13 mouse cellular contexts compared by ENCODE assay signal in genomic region chr15:102016096-102016495, GRCm38 (mm10). TPM values are rescaled to one million over a fixed set of nuclear protein-coding genes. Genes with fewer than 3 reads are reported as not detected.
A peak's percentile ranks its signal among the peaks of the same experiment; 100 is the strongest.
DNase-seq lines count a peak whose midpoint lies in the region; ATAC-seq lines count a peak whose summit lies in the region.
"Had no signal": no experiment of that assay in that cellular context is flagged by ENCODE, and none has a peak within 500 bp of the region (broad histone marks: within the 10 kb centered on the region; RNA-seq: fewer than 3 reads in every experiment).

No protein-coding gene starts in this region.

- no peak for ATAC-seq in hindbrain, embryonic 14.5 days (ENCODE audit: low FRiP score)
- ATAC-seq in intestine, embryonic 16.5 days: peak; percentile 87
- ATAC-seq in megakaryocyte, adult 5-6 weeks (ENCODE audit: poor library complexity, severe bottlenecking): no peak
- ATAC-seq: midbrain, embryonic 16.5 days had no signal

- 0 out of 2 replicates have a peak, but pooled peaks cover 3% of the 10 kb centered on the region for H3K27me3 ChIP-seq in hindbrain, embryonic 10.5 days (ENCODE audit: insufficient read depth, poor library complexity, severe bottlenecking)
- no peaks in the 10 kb centered on the region for H3K27me3 ChIP-seq in hindbrain, embryonic 14.5 days (ENCODE audit: control insufficient read depth, insufficient read depth, low read length)
- no peaks in the 10 kb centered on the region for H3K27me3 ChIP-seq in intestine, embryonic 16.5 days (replicated peaks; ENCODE audit: control insufficient read depth, insufficient read depth, low read length)

- no peaks in the 10 kb centered on the region for H3K36me3 ChIP-seq in hindbrain, embryonic 10.5 days
- H3K36me3 ChIP-seq in hindbrain, embryonic 14.5 days (replicated peaks; ENCODE audit: control insufficient read depth, insufficient read depth): no peaks in the 10 kb centered on the region
- H3K36me3 ChIP-seq in intestine, embryonic 16.5 days (ENCODE audit: control insufficient read depth, insufficient read depth, low read length): no peaks in the 10 kb centered on the region

- WGBS in hindbrain, embryonic 10.5 days: 56% methylated on average over 3 of the region's 3 CpGs
- WGBS in hindbrain, embryonic 14.5 days: 44% methylated on average over 3 of the region's 3 CpGs
- 11% methylated on average over 3 of the region's 3 CpGs for WGBS in intestine, embryonic 16.5 days

- H3K27ac ChIP-seq in hindbrain, embryonic 10.5 days: peak overlapping the region; percentile 67
- H3K27ac ChIP-seq in hindbrain, embryonic 14.5 days: no peak overlapping the region
- H3K27ac ChIP-seq in intestine, embryonic 16.5 days (ENCODE audit: low read length): peak overlapping the region; percentile 98
- H3K27ac ChIP-seq: liver, embryonic 14.5 days had no signal

- no peak overlapping the region for H3K4me2 ChIP-seq in hindbrain, embryonic 14.5 days (replicated peaks)
- peak overlapping the region; percentile 36 for H3K4me2 ChIP-seq in intestine, embryonic 16.5 days (ENCODE audit: low read depth, low read length)

- H3K9me3 ChIP-seq in hindbrain, embryonic 10.5 days: no peaks in the 10 kb centered on the region
- no peaks in the 10 kb centered on the region for H3K9me3 ChIP-seq in hindbrain, embryonic 14.5 days (ENCODE audit: control insufficient read depth, low read length)
- H3K9me3 ChIP-seq in intestine, embryonic 16.5 days (ENCODE audit: control insufficient read depth, low read length): no peaks in the 10 kb centered on the region

- H3K4me1 ChIP-seq in hindbrain, embryonic 10.5 days (replicated peaks): peaks cover 30% of the 10 kb centered on the region
- H3K4me1 ChIP-seq in hindbrain, embryonic 14.5 days (replicated peaks; ENCODE audit: control insufficient read depth, insufficient read depth, low read length): peaks cover 8% of the 10 kb centered on the region; the same call in 1 of the 2 replicates
- H3K4me1 ChIP-seq in intestine, embryonic 16.5 days (ENCODE audit: control insufficient read depth, insufficient read depth, low read length): peaks cover 39% of the 10 kb centered on the region

- DNase-seq in adrenal gland, adult (ENCODE audit: inconsistent age in 2 of 2, low spot score in 1 of 2): peak; percentile 45 to 55
- no peak for DNase-seq in adrenal gland, postnatal 25 days
- no peak for DNase-seq in hindbrain, embryonic 10.5 days (ENCODE audit: low spot score)
- DNase-seq in hindbrain, embryonic 14.5 days (ENCODE audit: low spot score): no peak
- DNase-seq in 3134 (ENCODE audit: extremely low read depth, insufficient read length, low spot score): peak; percentile 77
- DNase-seq in cerebellum, postnatal 36 days: no peak
- DNase-seq: layer of hippocampus, postnatal 36 days; thymus, postnatal 25 days had no signal

- no peak overlapping the region for H3K4me3 ChIP-seq in hindbrain, embryonic 10.5 days
- H3K4me3 ChIP-seq in hindbrain, embryonic 14.5 days (replicated peaks; ENCODE audit: low read length): no peak overlapping the region
- no peak overlapping the region for H3K4me3 ChIP-seq in intestine, embryonic 16.5 days (ENCODE audit: low read length)

- H3K9ac ChIP-seq in hindbrain, embryonic 14.5 days: no peak overlapping the region
- peak overlapping the region; percentile 55 for H3K9ac ChIP-seq in intestine, embryonic 16.5 days (ENCODE audit: low read depth, low read length)
- H3K9ac ChIP-seq: liver, embryonic 14.5 days had no signal

RNA-seq across cellular contexts. Expression of gene Krt8, which starts 11.8 kb away (rescaled TPM):
- total RNA-seq in adrenal gland, postnatal 25 days (2021): 0.36 and 1.00 TPM in 2 replicates
- polyA plus RNA-seq in hindbrain, embryonic 10.5 days (2016; fragmentation: Nextera tagmentation; extraction: Ambion mirVana): 43.1 and 55.5 TPM in 2 replicates
- polyA plus RNA-seq in hindbrain, embryonic 14.5 days (2014; fragmentation: Nextera tagmentation; extraction: Ambion mirVana): 4.1 and 6.8 TPM in 2 replicates
- polyA plus RNA-seq in intestine, embryonic 16.5 days (2015; fragmentation: Nextera tagmentation; extraction: Ambion mirVana): 1,017 and 1,065 TPM in 2 replicates
- not detected in 2 replicates for total RNA-seq in megakaryocyte, adult 5-6 weeks (2015)
- total RNA-seq in megakaryocyte, adult 5-6 weeks (2017): not detected in 2 replicates
- total RNA-seq: common myeloid progenitor, adult 5-6 weeks had no signal

RNA-seq across cellular contexts. Expression of gene Krt18, which starts 11.9 kb away (rescaled TPM):
- 1.5 and 1.8 TPM in 2 replicates for total RNA-seq in adrenal gland, postnatal 25 days (2021)
- 38.6 and 53.5 TPM in 2 replicates for polyA plus RNA-seq in hindbrain, embryonic 10.5 days (2016; fragmentation: Nextera tagmentation; extraction: Ambion mirVana)
- polyA plus RNA-seq in hindbrain, embryonic 14.5 days (2014; fragmentation: Nextera tagmentation; extraction: Ambion mirVana): 8.6 and 15.7 TPM in 2 replicates
- polyA plus RNA-seq in intestine, embryonic 16.5 days (2015; fragmentation: Nextera tagmentation; extraction: Ambion mirVana): 353 and 370 TPM in 2 replicates
- total RNA-seq in megakaryocyte, adult 5-6 weeks (2015): 0.22 and 0.23 TPM in 2 replicates
- 0.89 and 1.7 TPM in 2 replicates for total RNA-seq in megakaryocyte, adult 5-6 weeks (2017)

RNA-seq across cellular contexts. Expression of gene Eif4b, which starts 57.5 kb away (rescaled TPM):
- total RNA-seq in adrenal gland, postnatal 25 days (2021): 244 and 270 TPM in 2 replicates
- polyA plus RNA-seq in hindbrain, embryonic 10.5 days (2016; fragmentation: Nextera tagmentation; extraction: Ambion mirVana): 80.4 and 122 TPM in 2 replicates
- polyA plus RNA-seq in hindbrain, embryonic 14.5 days (2014; fragmentation: Nextera tagmentation; extraction: Ambion mirVana): 83.6 and 93.2 TPM in 2 replicates
- 112 and 117 TPM in 2 replicates for polyA plus RNA-seq in intestine, embryonic 16.5 days (2015; fragmentation: Nextera tagmentation; extraction: Ambion mirVana)
- 78.2 and 82.3 TPM in 2 replicates for total RNA-seq in megakaryocyte, adult 5-6 weeks (2015)
- total RNA-seq in megakaryocyte, adult 5-6 weeks (2017): 199 and 204 TPM in 2 replicates

Comparison
In these comparisons a context has a peak if more than half of its experiments do, and no peak if none do; other contexts are left out.
1. DNase-seq: peak in adrenal gland, adult (2 of 2) and 3134 (single experiment); none in adrenal gland, postnatal 25 days (single experiment), hindbrain, embryonic 10.5 days (single experiment), hindbrain, embryonic 14.5 days (single experiment) and cerebellum, postnatal 36 days (0 of 2).
2. RNA of gene Krt8, which starts 11.8 kb away (polyA plus RNA-seq): 1,017 to 1,065 TPM in intestine, embryonic 16.5 days; 43.1 to 55.5 TPM in hindbrain, embryonic 10.5 days and 4.1 to 6.8 TPM in hindbrain, embryonic 14.5 days; every median in the first group is over 10 times any median in the second.